Mouse (Mus musculus): ENCODE measurements at regions not wholly inside any gene's neighbourhood (a gene's known extent, or its start where the extent isn't known, plus 50 kb on each side); places are given as distances from the start of the nearest gene placed in this dataset.

- in situ Hi-C loops (cut with MboI, MseI), result no loop called here
Observed at GRCm38 (mm10) chr13:83111503-83111902, 392.3 kb upstream of the Mef2c start.

GRCm38 (mm10) chr13:83112323-83112722, 391.5 kb upstream of the Mef2c start:
- in situ Hi-C loops (cut with MboI, MseI), result no loop called here

DNA sequence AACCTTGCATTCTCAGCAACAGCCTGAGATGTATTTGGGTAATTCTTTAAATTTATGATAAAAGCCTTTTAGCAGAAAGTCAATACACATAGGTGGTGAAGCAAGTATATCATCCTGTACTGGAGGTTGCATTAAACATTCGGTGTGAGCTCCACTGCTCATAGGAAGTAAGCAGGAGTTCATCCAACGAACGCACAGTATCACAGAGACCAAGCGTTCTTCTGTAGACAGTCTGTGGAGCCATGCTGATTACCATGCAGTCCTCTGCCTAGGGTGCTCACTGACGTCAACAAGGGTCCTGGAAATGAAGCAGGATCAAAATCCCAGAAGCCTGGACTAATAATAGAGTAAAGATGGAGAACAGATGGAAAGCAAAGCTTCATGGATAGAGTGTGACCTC, 391.1 kb upstream of the Mef2c start:
- in situ Hi-C loops (cut with MboI, MseI), result no loop called here

- in situ Hi-C loops (cut with MboI, MseI), result no loop called here
Observed at GRCm38 (mm10) chr13:83113808-83114207, 390.0 kb upstream of the Mef2c start.

DNA sequence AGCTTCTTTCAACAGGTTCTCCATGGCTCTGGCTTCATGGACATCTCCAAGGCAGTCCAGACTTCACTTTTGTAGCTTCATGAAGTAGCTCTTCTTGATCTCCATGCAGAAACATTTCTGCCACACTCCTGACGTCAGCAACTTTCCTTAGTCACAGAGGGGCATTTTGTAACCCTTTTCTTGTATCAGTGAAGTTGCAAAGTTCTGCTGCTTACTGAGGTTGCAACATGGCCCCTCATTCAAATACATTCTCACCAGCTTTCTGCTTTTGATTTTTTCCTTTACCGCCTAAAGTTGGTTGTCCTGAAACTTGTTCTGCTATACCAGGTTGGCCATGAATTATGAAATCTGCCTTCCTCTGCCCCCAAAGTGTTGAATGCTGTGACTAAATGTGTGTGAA, 389.4 kb upstream of the Mef2c start:
- in situ Hi-C loops (cut with MboI, MseI), result no loop called here

DNA sequence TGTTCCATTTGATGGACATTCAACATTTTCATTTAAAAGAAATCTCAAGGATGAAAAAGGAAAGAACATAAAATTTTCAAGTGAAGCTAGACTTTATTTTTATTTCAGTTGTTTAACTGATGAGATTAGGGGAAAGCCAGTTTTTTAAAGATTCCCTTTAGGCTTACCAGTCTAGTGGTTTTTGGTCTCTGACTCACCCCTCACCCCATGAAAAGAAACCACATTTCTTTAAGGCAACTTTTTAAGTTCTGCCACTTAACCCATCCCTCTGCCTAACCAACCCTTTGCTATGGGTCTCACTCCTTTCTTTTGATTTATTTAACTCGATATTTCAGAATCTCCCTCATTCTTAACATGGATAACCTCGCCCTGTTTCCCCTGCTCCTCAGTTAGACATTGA, 388.1 kb upstream of the Mef2c start:
- in situ Hi-C loops (cut with MboI, MseI), result no loop called here

GRCm38 (mm10) chr13:83120343-83120742, 383.5 kb upstream of the Mef2c start:
- in situ Hi-C loops (cut with MboI, MseI), result no loop called here

- in situ Hi-C loops (cut with MboI, MseI), result no loop called here
Observed at GRCm38 (mm10) chr13:83123596-83123995, 380.2 kb upstream of the Mef2c start.

- in situ Hi-C loops (cut with MboI, MseI), result no loop called here
Observed at GRCm38 (mm10) chr13:83124651-83125050, 379.2 kb upstream of the Mef2c start.

- in situ Hi-C loops (cut with MboI, MseI), result no loop called here
Observed at GRCm38 (mm10) chr13:83126438-83126837, 377.4 kb upstream of the Mef2c start.

DNA sequence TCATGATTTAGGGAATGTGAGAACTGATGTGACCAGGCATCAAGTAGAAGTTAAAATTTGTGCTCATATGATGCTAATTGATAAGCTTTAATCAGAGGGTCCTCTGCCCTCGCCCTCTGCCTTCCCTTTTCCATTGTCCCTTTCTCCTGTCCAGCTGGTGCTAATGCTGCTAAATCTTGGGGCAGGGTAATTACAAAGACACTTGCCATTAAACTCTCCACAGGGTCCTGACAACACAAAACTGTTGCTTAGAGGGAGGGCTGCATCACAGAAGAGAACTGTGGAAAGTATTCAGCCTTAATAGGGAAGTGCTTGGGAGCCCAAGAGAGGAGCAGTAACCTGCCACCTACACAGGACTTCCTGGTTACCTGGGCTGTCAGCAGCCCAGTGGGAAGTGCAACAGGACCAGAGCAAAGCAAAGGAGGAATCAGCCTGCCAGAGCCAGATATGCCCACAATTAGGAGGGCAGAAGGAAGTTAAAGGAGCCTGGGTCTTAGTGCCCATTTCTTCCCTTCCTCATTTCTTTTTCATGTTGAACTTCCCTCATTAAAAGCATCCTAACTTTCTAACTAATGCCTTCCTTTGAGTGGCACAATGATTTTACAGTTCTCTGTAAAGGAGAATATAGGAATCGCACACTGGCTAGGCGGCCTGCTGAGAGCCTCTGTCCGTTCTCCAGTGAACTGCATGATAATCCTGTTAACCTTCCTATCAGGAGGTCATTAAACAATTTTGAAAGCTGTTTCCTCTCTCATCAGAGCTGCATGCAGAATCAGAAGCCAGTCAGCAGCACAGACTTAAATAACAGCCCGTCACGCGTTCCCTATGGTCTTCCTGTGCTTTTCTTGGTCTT, 372.5 kb upstream of the Mef2c start:
- in situ Hi-C loops (cut with MboI, MseI), result no loop called here

GRCm38 (mm10) chr13:83131982-83132354, 371.9 kb upstream of the Mef2c start:
- in situ Hi-C loops (cut with MboI, MseI), result no loop called here

DNA sequence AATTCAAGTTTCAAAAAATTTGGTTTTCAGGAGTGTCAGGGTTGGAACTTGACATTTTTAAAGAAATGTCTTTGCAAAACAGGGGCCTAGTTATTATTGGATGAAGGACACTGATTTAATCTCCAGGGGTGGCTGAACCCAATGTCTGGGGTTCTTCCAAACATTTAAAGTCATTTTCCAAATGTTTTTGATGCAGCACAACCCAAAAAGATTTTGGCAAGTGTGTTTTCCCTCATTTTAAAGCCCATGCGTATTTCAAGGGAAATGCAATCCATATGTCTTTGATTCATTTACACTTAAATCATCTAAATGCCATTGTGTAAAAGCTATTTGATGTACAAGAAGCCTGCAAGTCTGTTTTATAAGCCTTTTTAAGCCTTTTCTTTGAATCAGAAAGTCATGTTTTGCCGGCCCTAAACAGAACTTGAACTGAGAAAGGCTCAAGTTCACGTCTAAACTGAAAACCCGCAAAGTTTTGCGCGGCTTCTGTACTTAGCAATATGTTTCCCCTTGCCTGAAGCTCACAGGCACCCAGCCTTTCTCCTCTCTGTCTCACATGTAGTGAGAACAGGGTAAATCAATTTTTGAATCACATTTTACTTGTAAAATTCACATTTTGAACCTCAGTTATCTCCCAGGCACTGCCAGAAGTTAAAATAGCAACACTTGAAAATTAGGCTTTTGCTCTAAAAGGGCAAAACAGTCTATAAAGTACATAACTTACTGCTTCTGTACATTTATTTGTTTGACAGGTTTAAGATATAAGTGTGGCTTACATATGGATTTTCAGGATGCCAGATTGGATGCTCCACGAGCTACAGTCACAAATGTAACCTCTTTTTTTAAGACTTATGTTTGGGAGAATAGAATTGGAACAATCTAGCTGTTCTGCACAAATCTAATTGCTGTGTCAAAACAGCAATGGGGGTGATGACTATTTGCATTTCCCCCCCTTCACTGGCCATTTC, 370.9 kb upstream of the Mef2c start:
- in situ Hi-C loops (cut with MboI, MseI), result no loop called here

GRCm38 (mm10) chr13:83143316-83143715, 360.5 kb upstream of the Mef2c start:
- in situ Hi-C loops (cut with MboI, MseI), result no loop called here

- in situ Hi-C loops (cut with MboI, MseI), result no loop called here
Observed at GRCm38 (mm10) chr13:83154626-83155124, 349.2 kb upstream of the Mef2c start.

DNA sequence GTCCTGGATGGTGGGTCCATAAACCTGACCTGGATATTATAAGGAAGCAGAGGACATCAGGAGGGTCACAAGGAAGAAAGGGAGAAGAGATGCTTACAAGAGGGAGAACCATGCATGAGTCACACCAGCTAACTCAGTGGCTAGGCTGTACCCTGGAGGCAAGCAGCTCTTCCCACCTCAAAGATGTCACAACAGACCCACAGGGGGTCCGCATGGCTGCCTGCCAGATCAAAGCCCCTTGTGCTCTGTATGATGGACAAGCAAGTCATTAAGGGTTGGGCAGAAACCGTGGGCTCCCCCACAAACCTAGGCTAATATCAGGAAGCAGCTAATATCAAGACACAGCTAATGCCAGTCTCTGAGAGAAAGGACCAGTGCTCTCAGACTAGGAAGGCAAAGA, 343.9 kb upstream of the Mef2c start:
- in situ Hi-C loops (cut with MboI, MseI), result no loop called here

DNA sequence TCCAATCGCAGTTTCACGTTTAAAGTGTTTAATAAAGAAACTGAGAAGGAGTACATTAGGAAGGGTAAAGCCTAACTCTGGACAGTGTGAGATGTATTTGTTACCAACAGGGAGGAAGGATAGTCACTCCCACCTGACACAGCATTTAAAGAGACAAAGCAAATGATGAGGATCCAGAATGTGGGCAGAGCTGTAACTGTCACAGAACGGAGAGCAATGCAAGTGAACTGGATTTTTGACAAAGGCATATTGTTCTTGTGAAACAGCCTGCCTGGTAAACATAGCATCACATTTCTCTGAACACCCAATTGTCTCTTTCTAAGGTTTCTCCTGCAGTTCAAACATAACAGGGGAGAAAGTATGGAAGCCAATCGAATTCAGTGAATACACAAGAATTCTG, 341.1 kb upstream of the Mef2c start:
- in situ Hi-C loops (cut with MboI, MseI), result no loop called here

DNA sequence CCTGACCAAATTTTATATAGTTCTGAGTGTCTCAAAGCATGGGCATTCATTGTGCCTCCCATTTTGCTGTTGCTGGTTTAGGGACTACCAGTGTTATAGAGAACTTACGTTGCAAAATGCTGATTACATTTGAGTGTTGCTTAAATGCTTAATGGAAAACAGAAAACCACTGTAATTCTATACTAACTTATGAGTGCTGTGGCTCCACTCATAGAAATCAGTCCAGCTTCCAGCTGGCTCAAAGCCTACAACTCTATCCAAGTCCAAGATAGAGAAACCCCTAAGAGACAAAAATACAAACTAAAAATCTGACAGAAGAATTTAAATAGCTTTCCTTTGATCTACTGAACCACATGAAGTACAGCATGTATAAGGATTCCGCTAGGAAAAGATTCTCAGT, 328.7 kb upstream of the Mef2c start:
- in situ Hi-C loops (cut with MboI, MseI), result no loop called here

DNA sequence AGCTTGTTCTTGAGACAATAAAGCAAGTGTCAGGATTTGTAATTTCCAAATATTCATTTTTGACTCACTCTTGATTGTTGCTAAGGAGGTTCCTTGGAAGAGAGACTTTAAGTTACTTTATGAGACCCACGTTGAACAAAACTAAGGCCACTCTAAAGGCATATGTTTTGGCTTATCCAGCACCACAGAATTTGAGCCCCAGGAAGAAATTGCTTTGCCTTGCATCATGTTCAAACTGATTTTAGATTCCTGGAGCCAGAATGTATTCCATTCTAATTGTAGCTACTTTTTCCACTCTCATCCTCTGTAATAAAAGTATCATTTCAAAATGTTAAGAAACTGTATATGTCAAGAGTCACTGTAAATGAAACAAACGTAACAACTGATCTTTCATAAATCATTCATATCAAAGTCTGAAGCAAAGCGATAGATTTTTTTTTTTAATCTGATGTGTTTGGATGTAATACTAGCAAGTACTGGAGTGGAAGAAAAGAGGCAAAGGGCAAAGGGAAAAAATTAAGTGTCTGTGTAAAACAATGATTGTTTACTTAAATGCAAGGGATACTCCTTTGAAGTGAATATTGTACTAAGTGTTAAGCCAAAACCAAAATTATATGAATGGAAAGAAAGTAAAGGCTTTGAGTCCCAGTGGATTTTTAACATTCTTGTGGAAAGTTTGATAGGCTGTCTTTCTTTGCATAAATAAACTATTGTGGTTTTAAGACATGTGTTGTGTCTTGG, 301.7 kb upstream of the Mef2c start:
- in situ Hi-C loops (cut with MboI, MseI), result no loop called here

GRCm38 (mm10) chr13:83206622-83207021, 297.2 kb upstream of the Mef2c start:
- in situ Hi-C loops (cut with MboI, MseI), result no loop called here

DNA sequence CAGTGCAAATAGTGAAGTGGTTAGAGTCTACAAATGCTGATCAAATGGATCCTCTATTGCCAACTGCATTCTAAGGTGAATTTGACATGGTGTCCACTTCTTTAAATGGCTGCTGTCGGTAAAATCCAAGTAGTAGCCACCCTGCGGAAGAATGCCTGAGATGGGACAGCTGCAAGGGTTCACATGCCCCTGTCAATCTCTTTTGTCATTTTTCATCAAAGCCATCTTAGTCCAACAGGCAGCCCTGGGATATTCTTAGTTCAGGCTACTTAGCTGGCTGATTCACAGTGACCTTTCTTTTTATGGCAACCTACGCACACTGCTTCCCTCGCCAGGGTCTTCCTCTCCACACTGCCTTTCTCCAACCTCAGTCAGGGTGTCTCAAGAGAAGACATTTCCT, 296.3 kb upstream of the Mef2c start:
- in situ Hi-C loops (cut with MboI, MseI), result no loop called here

DNA sequence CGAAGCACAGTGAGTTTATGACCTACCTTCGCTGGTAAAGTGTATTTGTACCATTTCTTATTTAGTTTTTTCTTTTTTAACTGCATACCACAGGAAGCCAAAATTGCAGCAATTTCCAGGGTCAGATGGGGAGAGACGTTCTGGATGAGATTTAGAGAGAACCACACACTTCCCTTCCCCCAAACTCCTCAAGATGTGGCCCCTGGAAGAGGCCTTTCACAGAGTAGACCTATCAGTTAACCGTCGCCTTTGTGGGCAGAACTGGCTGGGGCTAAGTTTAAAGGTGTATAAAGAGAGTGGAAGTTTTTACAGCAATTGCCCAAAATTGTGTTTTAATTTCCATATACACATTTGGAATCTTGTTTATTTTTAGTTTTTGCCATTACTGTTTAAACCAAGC, 295.7 kb upstream of the Mef2c start:
- in situ Hi-C loops (cut with MboI, MseI), result no loop called here
